Mouse (Mus musculus): Measurements from ENCODE around the gene Cpn1. TPM values are rescaled to one million over a fixed set of nuclear protein-coding genes. Genes with fewer than 3 reads are reported as not detected.

Gene Cpn1
- polyA plus RNA-seq, 1 experiment from 2014 or later: 1.1 TPM

- no peaks in the 10 kb centered on the region for H3K27me3 ChIP-seq (replicated peaks)
- 8% methylated on average over 11 of the region's 11 CpGs for WGBS
- peak overlapping the region; percentile 79 for H3K27ac ChIP-seq (replicated peaks)
- H3K9me3 ChIP-seq: no peaks in the 10 kb centered on the region
- ATAC-seq (ENCODE audit: extremely low read depth, insufficient number of reproducible peaks, low FRiP score, low TSS enrichment): no peak
- peaks cover 43% of the 10 kb centered on the region for H3K4me1 ChIP-seq
- no peaks in the 10 kb centered on the region for H3K36me3 ChIP-seq
- H3K4me2 ChIP-seq: peak overlapping the region; percentile 84
- H3K9ac ChIP-seq: peak overlapping the region; percentile 91
- peak overlapping the region; percentile 84 for H3K4me3 ChIP-seq
Measured at GRCm38 (mm10) chr19:43938355-43938754, 48.0 kb downstream of the Cpn1 start.

GRCm38 (mm10) chr19:43930926-43931325 is 55.4 kb downstream of the Cpn1 start:
- no peak for ATAC-seq (ENCODE audit: extremely low read depth, insufficient number of reproducible peaks, low FRiP score, low TSS enrichment)
- no peak overlapping the region for H3K4me2 ChIP-seq
- no peak overlapping the region for H3K4me3 ChIP-seq
- H3K27me3 ChIP-seq (replicated peaks): no peaks in the 10 kb centered on the region
- 87% methylated on average over 6 of the region's 6 CpGs for WGBS
- H3K36me3 ChIP-seq: no peaks in the 10 kb centered on the region
- H3K9me3 ChIP-seq: no peaks in the 10 kb centered on the region
- H3K4me1 ChIP-seq: peaks cover 45% of the 10 kb centered on the region
- H3K9ac ChIP-seq: no peak overlapping the region
- no peak overlapping the region for H3K27ac ChIP-seq (replicated peaks)

DNA sequence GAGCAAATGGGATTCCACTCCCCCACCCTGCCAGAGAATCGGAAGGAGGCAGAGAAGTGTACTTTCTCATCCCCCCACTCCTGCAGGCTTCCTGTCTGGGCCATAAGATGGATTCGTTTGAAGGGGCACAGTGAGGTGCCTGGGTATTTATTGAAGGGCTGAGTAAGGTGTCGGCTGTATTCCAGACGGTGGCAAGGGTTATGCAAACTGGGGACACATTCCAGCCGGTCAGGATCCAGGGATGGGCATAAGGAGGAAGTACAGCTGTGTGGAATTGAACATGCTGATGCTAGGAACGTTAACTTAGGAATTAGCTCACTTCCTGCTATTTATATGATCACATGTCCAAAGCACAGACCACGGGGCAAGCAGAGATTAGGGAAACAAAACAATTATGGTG is 56.0 kb downstream of the Cpn1 start:
- Histone ChIP-seq H3K36me3 (no peaks in the 10 kb centered on the region), H3K4me1 (peaks cover 44% of the 10 kb centered on the region), H3K4me3 (no peak overlapping the region), H3K27me3 (replicated peaks) (no peaks in the 10 kb centered on the region), H3K9me3 (no peaks in the 10 kb centered on the region), H3K27ac (replicated peaks) (peak overlapping the region; percentile 37; the same call in 1 of the 2 replicates), H3K4me2 (peak overlapping the region; percentile 26), H3K9ac (no peak overlapping the region)
- 31% methylated on average over 7 of the region's 7 CpGs for WGBS
- ATAC-seq (ENCODE audit: extremely low read depth, insufficient number of reproducible peaks, low FRiP score, low TSS enrichment): 0 out of 2 replicates have a peak, but pooled peaks have one; percentile 8

DNA sequence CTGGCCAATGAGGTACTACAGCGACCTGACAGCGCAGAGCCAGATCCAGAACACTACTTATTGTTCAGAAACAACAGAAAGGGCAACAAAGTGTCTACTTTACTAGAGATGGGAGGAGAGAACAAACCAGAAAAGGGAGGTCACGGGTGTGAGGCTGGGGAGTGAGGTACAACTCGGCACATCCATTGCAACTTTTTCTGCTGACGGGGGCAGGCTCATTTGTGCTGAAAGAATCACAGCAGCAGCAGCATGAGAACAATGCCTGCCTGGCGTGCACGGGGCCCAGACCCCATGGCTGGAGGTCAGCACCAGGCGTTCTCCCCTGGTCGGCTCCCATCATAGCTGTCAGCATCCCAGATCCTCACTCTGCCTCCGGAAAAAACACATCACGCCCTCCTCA is 56.5 kb downstream of the Cpn1 start:
- Histone ChIP-seq H3K27ac (replicated peaks) (peak overlapping the region; percentile 37; the same call in 1 of the 2 replicates), H3K27me3 (replicated peaks) (no peaks in the 10 kb centered on the region), H3K9me3 (no peaks in the 10 kb centered on the region), H3K36me3 (no peaks in the 10 kb centered on the region), H3K9ac (no peak overlapping the region), H3K4me2 (peak overlapping the region; percentile 26), H3K4me3 (no peak overlapping the region), H3K4me1 (peaks cover 42% of the 10 kb centered on the region)
- no peak for ATAC-seq (ENCODE audit: extremely low read depth, insufficient number of reproducible peaks, low FRiP score, low TSS enrichment)
- WGBS: 32% methylated on average over 11 of the region's 11 CpGs

- Histone ChIP-seq H3K4me2 (no peak overlapping the region), H3K9me3 (peaks cover 7% of the 10 kb centered on the region; the same call in 1 of the 2 replicates), H3K27me3 (replicated peaks) (no peaks in the 10 kb centered on the region), H3K4me1 (peaks cover 41% of the 10 kb centered on the region), H3K4me3 (no peak overlapping the region), H3K27ac (replicated peaks) (no peak overlapping the region), H3K9ac (no peak overlapping the region), H3K36me3 (peaks cover 9% of the 10 kb centered on the region)
- WGBS: 57% methylated on average over 5 of the region's 5 CpGs
- ATAC-seq (ENCODE audit: extremely low read depth, insufficient number of reproducible peaks, low FRiP score, low TSS enrichment): no peak
Measured at GRCm38 (mm10) chr19:43927967-43928366, 58.4 kb downstream of the Cpn1 start.

- peaks cover 7% of the 10 kb centered on the region; the same call in 1 of the 2 replicates for H3K9me3 ChIP-seq
Measured at GRCm38 (mm10) chr19:43927057-43927456, 59.3 kb downstream of the Cpn1 start.

DNA sequence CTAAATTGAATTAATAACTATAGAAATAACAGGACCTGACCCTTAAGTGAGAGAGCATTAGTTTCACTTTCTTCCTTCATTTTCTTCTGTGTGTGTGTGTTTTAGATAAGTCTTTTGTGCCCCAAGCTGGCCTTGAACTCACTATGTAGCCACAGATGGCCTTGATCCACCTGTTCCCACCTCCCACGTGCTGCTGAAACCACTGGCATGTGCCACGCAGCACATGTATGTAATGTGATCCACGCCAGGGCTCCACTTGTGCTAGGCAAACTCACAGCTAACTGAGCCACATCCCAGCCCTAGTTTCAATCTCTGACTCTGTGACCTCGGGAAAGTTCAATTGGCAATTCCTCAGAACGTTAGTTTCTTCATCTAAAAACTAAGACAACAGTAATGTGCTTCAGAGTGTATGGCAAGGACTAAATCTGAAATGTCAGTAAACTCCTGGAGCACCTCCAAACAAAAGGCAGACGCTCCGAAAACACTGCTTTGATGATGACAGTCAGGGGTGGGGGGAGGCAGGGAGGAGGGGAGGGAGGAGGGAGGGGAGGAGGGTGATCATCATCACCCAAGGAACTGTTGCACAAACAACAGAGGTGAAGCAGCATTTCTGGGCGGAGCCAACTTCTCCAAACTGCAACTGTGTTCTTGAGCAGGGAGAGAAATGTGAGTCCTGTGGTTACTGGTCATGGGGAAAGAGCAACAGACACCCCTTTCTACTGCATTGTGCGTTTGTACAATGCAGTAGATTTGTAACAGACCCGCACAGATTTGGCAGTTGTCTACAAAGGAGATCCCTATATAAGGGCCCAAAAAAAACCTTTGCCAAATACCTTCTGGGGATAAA is 60.0 kb downstream of the Cpn1 start:
- WGBS: 67% methylated on average over 10 of the region's 10 CpGs
- no peak overlapping the region for H3K27ac ChIP-seq (replicated peaks)
- peaks cover 7% of the 10 kb centered on the region; the same call in 1 of the 2 replicates for H3K9me3 ChIP-seq
- H3K36me3 ChIP-seq: peaks cover 12% of the 10 kb centered on the region
- H3K9ac ChIP-seq: no peak overlapping the region
- ATAC-seq (ENCODE audit: extremely low read depth, insufficient number of reproducible peaks, low FRiP score, low TSS enrichment): no peak
- peaks cover 51% of the 10 kb centered on the region for H3K4me1 ChIP-seq
- H3K27me3 ChIP-seq (replicated peaks): no peaks in the 10 kb centered on the region
- no peak overlapping the region for H3K4me3 ChIP-seq
- no peak overlapping the region for H3K4me2 ChIP-seq

More at GRCm38 (mm10) chr19:43927057-43927456, 59.3 kb downstream of the Cpn1 start:
- Histone ChIP-seq H3K4me3 (no peak overlapping the region), H3K27ac (replicated peaks) (no peak overlapping the region; the same call in 1 of the 2 replicates), H3K4me2 (no peak overlapping the region), H3K36me3 (peaks cover 12% of the 10 kb centered on the region), H3K4me1 (peaks cover 45% of the 10 kb centered on the region), H3K9ac (0 out of 2 replicates have a peak overlapping the region, but pooled peaks have one; percentile 35), H3K27me3 (replicated peaks) (no peaks in the 10 kb centered on the region)
- WGBS: 57% methylated on average over 10 of the region's 10 CpGs
- ATAC-seq (ENCODE audit: extremely low read depth, insufficient number of reproducible peaks, low FRiP score, low TSS enrichment): no peak

DNA sequence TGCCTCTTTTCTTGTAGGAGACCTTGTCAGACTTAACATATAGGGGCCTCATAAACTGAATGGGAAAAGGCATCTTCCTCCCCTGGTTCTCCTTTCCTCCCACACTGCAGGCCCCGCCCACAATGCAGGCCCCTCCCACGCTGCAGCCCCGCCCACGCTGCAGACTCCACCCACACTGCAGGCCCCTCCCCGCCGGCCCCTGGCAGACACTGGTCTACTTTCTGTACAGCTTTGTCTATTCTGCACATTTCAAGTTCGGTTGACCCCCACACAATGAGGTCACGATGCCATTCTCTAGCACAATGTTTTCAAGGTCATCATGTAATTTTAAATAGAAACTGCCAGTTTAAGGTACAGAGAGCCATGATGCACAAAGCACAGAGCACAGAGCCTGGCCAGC is 62.0 kb downstream of the Cpn1 start:
- Histone ChIP-seq H3K27me3 (replicated peaks) (no peaks in the 10 kb centered on the region), H3K9ac (no peak overlapping the region), H3K4me1 (peaks cover 57% of the 10 kb centered on the region), H3K4me3 (no peak overlapping the region), H3K4me2 (no peak overlapping the region), H3K36me3 (peaks cover 15% of the 10 kb centered on the region), H3K9me3 (peaks cover 7% of the 10 kb centered on the region; the same call in 1 of the 2 replicates), H3K27ac (replicated peaks) (no peak overlapping the region)
- ATAC-seq (ENCODE audit: extremely low read depth, insufficient number of reproducible peaks, low FRiP score, low TSS enrichment): no peak
- 68% methylated on average over 8 of the region's 8 CpGs for WGBS

GRCm38 (mm10) chr19:43922963-43923362 is 63.4 kb downstream of the Cpn1 start:
- Histone ChIP-seq H3K4me3 (no peak overlapping the region), H3K9me3 (peaks cover 7% of the 10 kb centered on the region; the same call in 1 of the 2 replicates), H3K27ac (replicated peaks) (no peak overlapping the region), H3K9ac (no peak overlapping the region), H3K4me2 (no peak overlapping the region), H3K27me3 (replicated peaks) (no peaks in the 10 kb centered on the region), H3K4me1 (peaks cover 54% of the 10 kb centered on the region), H3K36me3 (peaks cover 15% of the 10 kb centered on the region)
- no peak for ATAC-seq (ENCODE audit: extremely low read depth, insufficient number of reproducible peaks, low FRiP score, low TSS enrichment)
- WGBS: 87% methylated on average over 7 of the region's 7 CpGs

GRCm38 (mm10) chr19:43921410-43921809 is 64.9 kb downstream of the Cpn1 start:
- H3K27me3 ChIP-seq (replicated peaks): no peaks in the 10 kb centered on the region
- no peak for ATAC-seq (ENCODE audit: extremely low read depth, insufficient number of reproducible peaks, low FRiP score, low TSS enrichment)
- H3K27ac ChIP-seq (replicated peaks): no peak overlapping the region
- H3K4me1 ChIP-seq: peaks cover 55% of the 10 kb centered on the region
- H3K4me2 ChIP-seq: peak overlapping the region; percentile 61
- 0 out of 2 replicates have a peak overlapping the region, but pooled peaks have one; percentile 25 for H3K9ac ChIP-seq
- H3K36me3 ChIP-seq: peaks cover 15% of the 10 kb centered on the region
- H3K9me3 ChIP-seq: peaks cover 7% of the 10 kb centered on the region; the same call in 1 of the 2 replicates
- peak overlapping the region; percentile 26 for H3K4me3 ChIP-seq
- 42% methylated on average over 13 of the region's 13 CpGs for WGBS

- 14% methylated on average over 32 of the region's 32 CpGs for WGBS
Measured at GRCm38 (mm10) chr19:43920453-43921300, 65.7 kb downstream of the Cpn1 start.

More at GRCm38 (mm10) chr19:43920453-43921300, 65.7 kb downstream of the Cpn1 start:
- peaks cover 7% of the 10 kb centered on the region; the same call in 1 of the 2 replicates for H3K9me3 ChIP-seq
- no peaks in the 10 kb centered on the region for H3K27me3 ChIP-seq (replicated peaks)
- H3K27ac ChIP-seq (replicated peaks): peak overlapping the region; percentile 41
- peak overlapping the region; percentile 57; the same call in 1 of the 2 replicates for H3K9ac ChIP-seq
- H3K4me3 ChIP-seq: peak overlapping the region; percentile 31
- peak overlapping the region; percentile 61 for H3K4me2 ChIP-seq
- H3K4me1 ChIP-seq: peaks cover 56% of the 10 kb centered on the region
- no peak for ATAC-seq (ENCODE audit: extremely low read depth, insufficient number of reproducible peaks, low FRiP score, low TSS enrichment)
- peaks cover 15% of the 10 kb centered on the region for H3K36me3 ChIP-seq
